Mouse (Mus musculus) CD4-positive, CD25-positive, alpha-beta regulatory T cell, adult 4 months (primary cell): ENCODE data around the gene Dtx3. TPM values are rescaled to one million over a fixed set of nuclear protein-coding genes. Genes with fewer than 3 reads are reported as not detected.

Experiments
- polyA plus RNA-seq, 2 experiments: library from polyadenylated mRNA; unstranded; fragments of 100-300 nt; shearing (Covaris generic); gene quantifications; one replicate each; pipeline ENCODE4 v1.2.1; 2017

Gene Dtx3
- polyA plus RNA-seq, 2 experiments from 2014 or later, result 39.4 to 42.2 TPM

Other genes starting within 250 kb of the Dtx3 start
- 10 to 100 TPM; 35.4 to 37.8 TPM for gene Ctdsp2, start 217.0 kb downstream of the Dtx3 start, polyA plus RNA-seq
- under 1 TPM; 0.11 to 0.20 TPM for gene Avil, start 195.0 kb downstream of the Dtx3 start, polyA plus RNA-seq
- gene Tsfm, start 164.9 kb downstream of the Dtx3 start, polyA plus RNA-seq, result 10 to 100 TPM; 38.2 to 54.1 TPM
- gene Mettl1, start 154.3 kb downstream of the Dtx3 start, polyA plus RNA-seq, result 10 to 100 TPM; 29.9 to 30.2 TPM
- gene Eef1akmt3, start 154.2 kb downstream of the Dtx3 start, polyA plus RNA-seq, result under 1 TPM in 1 of 2 experiments, not detected in 1; 0.38 TPM
- under 1 TPM in 1 of 2 experiments, not detected in 1; 0.27 TPM for gene Cyp27b1, start 147.5 kb downstream of the Dtx3 start, polyA plus RNA-seq
- gene March9, start 135.5 kb downstream of the Dtx3 start, polyA plus RNA-seq, result under 1 TPM; 0.19 to 0.73 TPM
- gene Cdk4, start 132.2 kb downstream of the Dtx3 start, polyA plus RNA-seq, result 100 to 1,000 TPM; 294 to 347 TPM
- gene Tspan31, start 125.5 kb downstream of the Dtx3 start, polyA plus RNA-seq, result 100 to 1,000 TPM in 1 of 2 experiments, 10 to 100 TPM in 1; 87.4 to 109 TPM
- 10 to 100 TPM; 29.8 to 34.6 TPM for gene Agap2, start 120.4 kb downstream of the Dtx3 start, polyA plus RNA-seq
- gene Os9, start 74.6 kb downstream of the Dtx3 start, polyA plus RNA-seq, result 100 to 1,000 TPM in 1 of 2 experiments, 10 to 100 TPM in 1; 78.1 to 142 TPM
- gene B4galnt1, start 30.5 kb downstream of the Dtx3 start, polyA plus RNA-seq, result 100 to 1,000 TPM; 166 to 206 TPM
- 1 to 10 TPM; 2.6 to 2.8 TPM for gene Slc26a10, start 15.1 kb downstream of the Dtx3 start, polyA plus RNA-seq
- gene Arhgef25, start 5.6 kb downstream of the Dtx3 start, polyA plus RNA-seq, result under 1 TPM in 1 of 2 experiments, not detected in 1; 0.38 TPM
- gene Pip4k2c, start 15.9 kb upstream of the Dtx3 start, polyA plus RNA-seq, result 10 to 100 TPM; 24.2 to 39.3 TPM
- not detected for gene Kif5a, start 67.6 kb upstream of the Dtx3 start, polyA plus RNA-seq
- 10 to 100 TPM; 43.8 to 48.0 TPM for gene Dctn2, start 70.6 kb upstream of the Dtx3 start, polyA plus RNA-seq
- gene Mbd6, start 93.3 kb upstream of the Dtx3 start, polyA plus RNA-seq, result 10 to 100 TPM in 1 of 2 experiments, 1 to 10 TPM in 1; 4.0 to 14.7 TPM
- gene Mars, start 116.1 kb upstream of the Dtx3 start, polyA plus RNA-seq, result 10 to 100 TPM; 20.4 to 33.2 TPM
- 100 to 1,000 TPM in 1 of 2 experiments, 10 to 100 TPM in 1; 92.4 to 118 TPM for gene Arhgap9, start 126.2 kb upstream of the Dtx3 start, polyA plus RNA-seq
- under 1 TPM; 0.19 to 0.75 TPM for gene Gli1, start 146.2 kb upstream of the Dtx3 start, polyA plus RNA-seq
- not detected for gene Inhbe, start 158.7 kb upstream of the Dtx3 start, polyA plus RNA-seq
- not detected for gene Inhbc, start 174.7 kb upstream of the Dtx3 start, polyA plus RNA-seq
- 10 to 100 TPM; 12.8 to 17.3 TPM for gene R3hdm2, start 184.6 kb upstream of the Dtx3 start, polyA plus RNA-seq